Mouse (Mus musculus) heart, adult 2 months (tissue): ENCODE results near the gene Fah.

Source experiments
- CTCF ChIP-seq: fragments of 200-600 bp; IDR thresholded peaks from 2 replicates; pipeline ENCODE4 v1.8.1; 2022; ENCODE audit warnings: antibody characterized with exemption, mild to moderate bottlenecking, moderate library complexity
- EP300 ChIP-seq: fragments of 200-500 bp; IDR thresholded peaks from 2 replicates; pipeline ENCODE4 v1.6.1; 2011; ENCODE audit warnings: low read depth, low read length, control low read depth; ENCODE audit not compliant: insufficient read depth
- POLR2A ChIP-seq: fragments of 200-500 bp; IDR thresholded peaks from 2 replicates; pipeline ENCODE4 v1.6.1; 2011; ENCODE audit warnings: mild to moderate bottlenecking, low read depth, low read length, control low read depth; ENCODE audit not compliant: insufficient read depth

DNA sequence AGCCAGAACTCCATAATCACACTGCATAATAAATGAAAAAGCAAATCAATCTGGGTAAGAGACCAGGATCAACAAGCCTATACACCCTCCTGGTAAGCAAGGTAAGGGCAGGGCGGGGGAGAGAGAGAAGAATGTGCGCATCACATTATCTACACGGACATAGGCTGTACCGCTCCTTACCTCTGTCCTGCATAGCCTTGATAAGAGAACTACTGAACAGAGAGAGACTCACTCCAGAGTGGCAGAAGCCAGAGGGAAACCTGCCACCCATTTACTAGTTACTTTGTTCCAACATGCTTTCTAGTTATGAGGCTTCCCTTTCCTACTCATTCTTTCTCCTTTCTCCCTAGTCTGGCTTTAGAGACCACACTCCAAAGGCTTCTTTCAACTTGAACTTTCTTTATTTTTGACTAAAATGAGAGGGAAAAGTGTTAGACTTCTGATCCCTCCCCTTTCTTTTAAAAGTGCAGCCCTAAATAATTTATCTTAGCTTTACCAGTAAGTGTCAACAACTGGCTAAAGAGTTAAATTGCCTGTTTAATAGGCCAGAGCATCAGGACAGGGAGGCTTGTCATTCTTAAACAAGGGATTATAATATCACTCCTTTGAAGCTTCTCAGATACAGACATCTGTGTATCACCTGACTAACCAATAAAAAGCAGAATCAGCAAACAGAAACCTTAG is 44.9 kb upstream of the Fah start:
- TF ChIP-seq CTCF (no peak), EP300 (no peak), POLR2A (no peak)
